Mouse (Mus musculus) midbrain, embryonic 10.5 days (tissue): ENCODE data around the gene Gm42715. TPM values are rescaled to one million over a fixed set of nuclear protein-coding genes. Genes with fewer than 3 reads are reported as not detected.

Source experiments
- DNase-seq: peaks from one replicate; pipeline ENCODE4 v3.0.0-alpha.2; 2017; ENCODE audit warnings: low spot score
- H3K27ac ChIP-seq: fragments of 300-500 bp; sonication (generic); replicated peaks from 2 replicates; pipeline ENCODE4 v1.5.1; 2016; ENCODE audit warnings: mild to moderate bottlenecking
- H3K27me3 ChIP-seq: fragments of 300-500 bp; sonication (generic); 2 replicates; pipeline ENCODE4 v1.6.1; 2016; ENCODE audit warnings: low read depth, mild to moderate bottlenecking; ENCODE audit not compliant: poor library complexity, severe bottlenecking
- H3K36me3 ChIP-seq: fragments of 300-500 bp; sonication (generic); 2 replicates; pipeline ENCODE4 v1.6.1; 2016; ENCODE audit warnings: mild to moderate bottlenecking, moderate library complexity
- H3K4me1 ChIP-seq: fragments of 300-500 bp; sonication (generic); 2 replicates; pipeline ENCODE4 v1.6.1; 2016
- H3K4me3 ChIP-seq: fragments of 300-500 bp; sonication (generic); 2 replicates; pipeline ENCODE4 v1.5.1; 2016; ENCODE audit warnings: mild to moderate bottlenecking, moderate library complexity
- H3K9me3 ChIP-seq: fragments of 300-500 bp; sonication (generic); replicated peaks from 2 replicates; pipeline ENCODE4 v1.6.1; 2016; ENCODE audit warnings: mild to moderate bottlenecking
- WGBS: fragments of 180-500 bp; shearing (Covaris S2); methylation state at CpG from one replicate; pipeline ENCODE4 v1.1.7; 2016; 5-methylcytosine and 5-hydroxymethylcytosine counted together
- polyA plus RNA-seq: library from polyadenylated mRNA; unstranded; fragments of >200 nt; fragmentation: Nextera tagmentation; extraction: Ambion mirVana; gene quantifications from 2 replicates; pipeline ENCODE4 v1.2.1, GENCODE M21; 2016

Gm42715 gene
- polyA plus RNA-seq, 1 experiment from 2014 or later, result 14.3 TPM

DNA sequence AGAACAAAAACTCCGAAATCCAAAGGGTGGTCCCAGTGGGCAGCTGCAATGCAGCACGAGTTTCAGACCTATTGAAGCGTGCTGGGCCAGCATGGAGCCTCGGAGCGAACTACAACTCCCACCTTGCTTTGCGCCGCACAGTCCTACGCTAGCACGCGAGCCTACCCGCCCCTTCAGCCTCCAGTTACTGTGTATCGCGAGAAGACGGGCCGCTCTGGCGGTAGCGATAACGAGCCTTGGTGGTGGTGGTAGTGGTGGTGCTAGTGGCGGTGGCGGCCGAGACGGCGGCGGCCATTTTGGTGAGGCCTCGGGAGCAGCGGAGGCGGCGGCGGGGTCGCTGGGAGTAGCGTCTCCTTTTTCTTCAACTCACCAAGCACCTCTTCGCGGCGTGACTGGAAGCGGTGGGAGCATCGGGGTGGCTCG, 7.6 kb upstream of the Gm42715 start, which contains the start of gene Srcap:
Gene Srcap (plus strand): TSS at position 176 of the 423 bp plus-strand sequence.
- peak within 1 kb of the TSS; percentile 88 for H3K4me3 ChIP-seq
- no peaks in the 10 kb centered on the region for H3K9me3 ChIP-seq
- DNase-seq, result peak; percentile 98
- peak within 1 kb of the TSS; percentile 99 for H3K27ac ChIP-seq
- no peaks in the 10 kb centered on the region for H3K27me3 ChIP-seq
- H3K36me3 ChIP-seq, result peaks cover 37% of the 10 kb centered on the region
- WGBS, result under 1% methylated on average over 37 of the region's 37 CpGs
- H3K4me1 ChIP-seq, result peaks cover 26% of the 10 kb centered on the region

DNA sequence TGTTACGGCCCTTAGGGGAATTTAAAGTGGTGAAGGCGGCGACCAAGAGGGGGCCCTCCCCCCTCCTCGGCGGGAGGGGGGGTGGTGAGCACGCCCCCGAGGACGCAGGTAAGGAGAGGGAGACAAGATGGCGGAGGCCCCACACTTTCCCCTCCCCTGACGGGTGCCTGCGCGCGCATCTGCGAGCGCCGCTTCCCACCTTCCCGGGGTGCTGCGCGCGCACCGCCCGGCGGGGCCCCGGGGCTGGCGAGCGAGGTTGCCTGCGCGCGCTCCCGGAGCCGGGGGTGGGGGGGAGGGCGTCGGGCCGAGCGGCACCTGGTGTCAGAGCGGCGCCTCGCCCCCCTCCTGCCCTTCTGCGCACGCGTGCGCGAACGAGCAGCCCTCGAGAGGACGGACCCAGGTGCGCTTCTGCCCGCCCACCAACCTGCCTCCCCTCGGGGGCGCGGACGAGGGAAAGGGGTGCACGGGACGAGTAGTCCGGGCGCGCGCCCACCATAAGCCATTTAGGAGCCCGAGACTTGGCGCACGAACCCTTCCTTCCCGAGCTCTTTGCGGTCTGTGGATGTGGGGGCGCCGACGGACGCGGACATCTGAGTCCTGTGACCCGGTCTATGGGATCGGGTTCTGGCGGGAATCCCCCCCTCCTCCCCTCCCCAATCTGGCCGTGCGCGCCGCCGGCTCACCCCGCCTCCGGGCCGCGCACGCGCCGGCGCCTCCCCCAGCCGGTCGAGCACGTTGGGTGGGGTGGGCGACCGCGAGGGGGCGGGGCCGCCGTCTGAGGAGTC, 7.0 kb upstream of the Gm42715 start:
- Histone ChIP-seq H3K27me3 (no peaks in the 10 kb centered on the region), H3K27ac (peak overlapping the region; percentile 99), H3K4me1 (peaks cover 26% of the 10 kb centered on the region), H3K4me3 (peak overlapping the region; percentile 88), H3K9me3 (no peaks in the 10 kb centered on the region), H3K36me3 (peaks cover 43% of the 10 kb centered on the region)
- under 1% methylated on average over 79 of the region's 93 CpGs for WGBS
- peak; percentile 92 for DNase-seq

DNA sequence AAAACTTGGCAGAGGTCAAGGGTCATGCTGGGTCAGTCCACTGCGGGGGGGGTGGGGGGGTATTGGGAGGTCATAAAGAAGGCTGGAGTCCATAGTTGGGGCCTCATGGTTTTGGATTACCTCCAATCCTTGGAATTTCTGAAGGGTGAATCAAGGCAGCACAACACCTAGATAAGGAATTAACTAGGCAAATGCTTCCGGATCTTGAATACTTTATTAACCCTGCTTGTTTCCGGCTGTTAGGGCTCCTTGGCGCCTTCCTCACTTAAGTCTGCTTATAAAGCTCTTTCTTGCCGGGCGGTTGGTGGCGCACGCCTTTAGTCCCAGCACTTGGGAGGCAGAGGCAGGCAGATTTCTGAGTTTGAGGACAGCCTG, 6.4 kb upstream of the Gm42715 start:
- H3K27ac ChIP-seq, result peak overlapping the region; percentile 99
- WGBS, result 55% methylated on average over 8 of the region's 8 CpGs
- no peak for DNase-seq
- H3K36me3 ChIP-seq, result peaks cover 49% of the 10 kb centered on the region
- H3K4me3 ChIP-seq, result peak overlapping the region; percentile 88
- H3K9me3 ChIP-seq, result no peaks in the 10 kb centered on the region
- H3K27me3 ChIP-seq, result no peaks in the 10 kb centered on the region
- H3K4me1 ChIP-seq, result peaks cover 26% of the 10 kb centered on the region

GRCm38 (mm10) chr7:127513781-127514180, 5.6 kb upstream of the Gm42715 start:
- WGBS, result 90% methylated on average over 3 of the region's 3 CpGs
- no peaks in the 10 kb centered on the region for H3K9me3 ChIP-seq
- H3K36me3 ChIP-seq, result peaks cover 54% of the 10 kb centered on the region
- H3K4me1 ChIP-seq, result peaks cover 26% of the 10 kb centered on the region
- no peaks in the 10 kb centered on the region for H3K27me3 ChIP-seq
- no peak for DNase-seq
- H3K4me3 ChIP-seq, result peak overlapping the region; percentile 88
- no peak overlapping the region for H3K27ac ChIP-seq

GRCm38 (mm10) chr7:127515846-127516245, 3.5 kb upstream of the Gm42715 start:
- H3K4me3 ChIP-seq, result no peak overlapping the region
- no peak overlapping the region for H3K27ac ChIP-seq
- H3K9me3 ChIP-seq, result no peaks in the 10 kb centered on the region
- peaks cover 75% of the 10 kb centered on the region for H3K36me3 ChIP-seq
- H3K27me3 ChIP-seq, result no peaks in the 10 kb centered on the region
- 92% methylated on average over 7 of the region's 7 CpGs for WGBS
- peaks cover 26% of the 10 kb centered on the region for H3K4me1 ChIP-seq
- no peak for DNase-seq

GRCm38 (mm10) chr7:127516344-127516743, 3.0 kb upstream of the Gm42715 start:
- Histone ChIP-seq H3K36me3 (peaks cover 80% of the 10 kb centered on the region), H3K9me3 (no peaks in the 10 kb centered on the region)
- no peak for DNase-seq

GRCm38 (mm10) chr7:127541671-127542070, 22.3 kb downstream of the Gm42715 start:
- WGBS, result 98% methylated on average over 3 of the region's 3 CpGs
- H3K4me3 ChIP-seq, result no peak overlapping the region
- no peak for DNase-seq
- no peak overlapping the region for H3K27ac ChIP-seq
- no peaks in the 10 kb centered on the region for H3K27me3 ChIP-seq
- no peaks in the 10 kb centered on the region for H3K9me3 ChIP-seq
- peaks cover 100% of the 10 kb centered on the region for H3K36me3 ChIP-seq
- H3K4me1 ChIP-seq, result no peaks in the 10 kb centered on the region

More at GRCm38 (mm10) chr7:127516344-127516743, 3.0 kb upstream of the Gm42715 start:
- 95% methylated on average over 7 of the region's 7 CpGs for WGBS
- H3K4me1 ChIP-seq, result peaks cover 22% of the 10 kb centered on the region
- no peaks in the 10 kb centered on the region for H3K27me3 ChIP-seq
- H3K27ac ChIP-seq, result no peak overlapping the region
- no peak overlapping the region for H3K4me3 ChIP-seq

- WGBS, result 91% methylated on average over 15 of the region's 15 CpGs
- Histone ChIP-seq H3K36me3 (peaks cover 99% of the 10 kb centered on the region), H3K27ac (no peak overlapping the region), H3K4me1 (no peaks in the 10 kb centered on the region), H3K4me3 (no peak overlapping the region), H3K27me3 (no peaks in the 10 kb centered on the region), H3K9me3 (no peaks in the 10 kb centered on the region)
- DNase-seq, result no peak
These were observed 29.9 kb downstream of the Gm42715 start for GRCm38 (mm10) chr7:127549116-127549835.

DNA sequence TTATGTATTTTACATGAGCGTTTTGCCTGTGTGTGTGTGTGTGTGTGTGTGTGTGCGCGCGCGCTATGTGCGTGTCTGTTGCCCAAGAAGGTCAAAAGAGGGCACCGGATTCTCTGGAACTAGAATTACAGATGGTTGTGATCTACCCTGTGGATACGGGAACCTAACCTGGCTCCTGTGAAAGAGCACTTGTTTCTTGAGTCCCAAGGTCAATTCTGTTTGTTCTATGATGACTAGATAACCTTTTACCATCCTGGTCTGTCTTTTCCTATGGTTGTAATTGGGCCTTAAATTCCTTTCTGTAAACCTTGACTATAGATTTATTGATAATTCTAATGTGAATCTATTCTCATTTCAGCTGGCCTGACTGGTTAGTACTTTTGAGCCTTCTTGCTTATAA, 32.2 kb downstream of the Gm42715 start:
- H3K4me3 ChIP-seq, result no peak overlapping the region
- 93% methylated on average over 8 of the region's 8 CpGs for WGBS

GRCm38 (mm10) chr7:127560580-127560979, 41.2 kb downstream of the Gm42715 start:
- Histone ChIP-seq H3K36me3 (peaks cover 95% of the 10 kb centered on the region), H3K9me3 (no peaks in the 10 kb centered on the region), H3K27me3 (no peaks in the 10 kb centered on the region), H3K4me3 (no peak overlapping the region), H3K4me1 (no peaks in the 10 kb centered on the region), H3K27ac (no peak overlapping the region)
- WGBS, result 92% methylated on average over 11 of the region's 11 CpGs
- no peak for DNase-seq

More for the DNA sequence above, 32.2 kb downstream of the Gm42715 start:
- Histone ChIP-seq H3K27ac (no peak overlapping the region), H3K4me1 (no peaks in the 10 kb centered on the region), H3K9me3 (no peaks in the 10 kb centered on the region), H3K27me3 (no peaks in the 10 kb centered on the region), H3K36me3 (peaks cover 99% of the 10 kb centered on the region)
- DNase-seq, result no peak

DNA sequence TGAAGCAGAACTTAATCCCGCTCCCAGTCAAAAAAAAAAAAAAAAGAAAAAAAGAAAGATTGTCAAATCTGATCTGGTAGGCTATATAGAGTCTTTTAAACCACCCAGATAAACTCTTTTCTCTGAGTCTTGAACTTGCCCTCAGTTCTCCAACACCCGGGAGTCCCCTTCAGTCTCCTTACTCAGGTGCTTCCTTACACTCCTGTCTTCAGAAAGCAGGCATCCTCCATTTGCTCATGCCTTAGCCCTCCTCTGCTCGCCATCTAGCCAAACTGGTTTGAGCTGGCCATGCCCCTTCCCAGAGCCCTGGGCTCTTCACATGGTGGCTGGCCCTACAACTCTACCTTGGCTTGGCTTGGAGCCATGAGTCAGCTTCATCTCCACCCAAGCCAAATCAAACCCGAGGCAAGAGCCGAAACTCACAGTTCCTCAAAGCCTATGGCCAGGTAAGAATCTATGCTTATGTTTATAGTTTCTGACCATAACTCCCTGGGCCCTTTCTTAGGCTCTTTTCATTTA, 42.0 kb downstream of the Gm42715 start, which contains the start of gene Tmem265:
Gene Tmem265 (plus strand): TSS at position 51 of the 519 bp plus-strand sequence.
- H3K9me3 ChIP-seq, result no peaks in the 10 kb centered on the region
- WGBS, result 92% methylated on average over 5 of the region's 5 CpGs
- no peak within 1 kb of the TSS for H3K27ac ChIP-seq
- peaks cover 95% of the 10 kb centered on the region for H3K36me3 ChIP-seq
- H3K27me3 ChIP-seq, result no peaks in the 10 kb centered on the region
- no peak for DNase-seq
- H3K4me1 ChIP-seq, result no peaks in the 10 kb centered on the region
- no peak within 1 kb of the TSS for H3K4me3 ChIP-seq

- no peaks in the 10 kb centered on the region for H3K9me3 ChIP-seq
- no peaks in the 10 kb centered on the region for H3K4me1 ChIP-seq
- H3K27me3 ChIP-seq, result no peaks in the 10 kb centered on the region
- WGBS, result 92% methylated on average over 6 of the region's 6 CpGs
- no peak for DNase-seq
- no peak overlapping the region for H3K4me3 ChIP-seq
- peaks cover 85% of the 10 kb centered on the region for H3K36me3 ChIP-seq
- no peak overlapping the region for H3K27ac ChIP-seq
These were observed 45.2 kb downstream of the Gm42715 start for GRCm38 (mm10) chr7:127564381-127565150.
